Mouse (Mus musculus): ENCODE measurements around the gene Lcn2. TPM values are rescaled to one million over a fixed set of nuclear protein-coding genes. Genes with fewer than 3 reads are reported as not detected.

The Lcn2 gene
- total and polyA plus RNA-seq, 3 experiments = not detected

- Histone ChIP-seq H3K4me1 (ENCODE audit: control insufficient read depth in 1 of 2, insufficient read depth in 2 of 2) (peaks cover 2 to 9% of the 10 kb centered on the region in 2 experiments; a peak in 3 of 4 replicates), H3K9ac (ENCODE audit: insufficient read depth, low read depth) (no peak overlapping the region), H3K9me3 (replicated peaks; ENCODE audit: low read length) (no peaks in the 10 kb centered on the region), H3K4me3 (replicated peaks in 1 of 3; ENCODE audit: low read depth in 2 of 3, low read length in 2 of 3, poor library complexity in 1 of 3) (no peak overlapping the region), H3K27me3 (replicated peaks) (peaks cover 62% of the 10 kb centered on the region), H3K4me2 (ENCODE audit: insufficient read depth, low read depth, poor library complexity, severe bottlenecking) (no peak overlapping the region), H3K27ac (ENCODE audit: insufficient read depth, low read depth) (no peak overlapping the region), H3K79me2 (replicated peaks; ENCODE audit: control insufficient read depth, extremely low read depth, insufficient read depth, poor library complexity, severe bottlenecking) (no peaks in the 10 kb centered on the region), H3K36me3 (replicated peaks in 1 of 2; ENCODE audit: control insufficient read depth in 1 of 2, insufficient read depth in 1 of 2, low read length in 1 of 2) (no peaks in the 10 kb centered on the region)
- DNase-seq (ENCODE audit: extremely low read depth) = no peak
- in situ Hi-C loops (cut with MboI; ENCODE audit: low pct_ligation_motif_present, low pct_unique_long_range_greater_than_20kb, low sequenced_read_pairs) = no loop called here
- no peak for TF ChIP-seq BHLHE40 (IDR thresholded peaks at IDR 0.05; ENCODE audit: low read depth, low read length)
- TF ChIP-seq SMC3 (IDR thresholded peaks at IDR 0.05; ENCODE audit: low read depth, low read length) = no peak
- no peak for TF ChIP-seq CHD2 (IDR thresholded peaks at IDR 0.05; ENCODE audit: low read length)
- no peak for TF ChIP-seq NELFE (IDR thresholded peaks at IDR 0.05; ENCODE audit: low read depth, low read length)
- no peak for TF ChIP-seq MYC (IDR thresholded peaks at IDR 0.05; ENCODE audit: low read depth, low read length)
- no peak for TF ChIP-seq ZNF384 (IDR thresholded peaks at IDR 0.05; ENCODE audit: low read depth, low read length)
- TF ChIP-seq JUND (conservative IDR thresholded peaks at IDR 0.05; ENCODE audit: low read depth, low read length) = no peak
- no peak for TF ChIP-seq USF2 (conservative IDR thresholded peaks at IDR 0.05; ENCODE audit: low read depth, low read length)
- no peak for TF ChIP-seq EP300 (IDR thresholded peaks at IDR 0.05; ENCODE audit: low read length)
- no peak for TF ChIP-seq SIN3A (IDR thresholded peaks at IDR 0.05; ENCODE audit: low read length)
- no peak for TF ChIP-seq POLR2A (IDR thresholded peaks at IDR 0.05; ENCODE audit: low read depth, low read length)
- TF ChIP-seq POLR2AphosphoS2 (IDR thresholded peaks at IDR 0.05; ENCODE audit: low read depth, low read length) = no peak
- TF ChIP-seq CHD1 (IDR thresholded peaks at IDR 0.05; ENCODE audit: low read depth, low read length) = no peak
- TF ChIP-seq RCOR1 (conservative IDR thresholded peaks at IDR 0.05; ENCODE audit: low read depth, low read length) = no peak
- dilution Hi-C loops (cut with MboI; ENCODE audit: extremely low pct_ligation_motif_present, extremely low pct_unique_long_range_greater_than_20kb, low sequenced_read_pairs) = no loop called here
These were observed 30.3 kb downstream of the Lcn2 start for GRCm38 (mm10) chr2:32357710-32358109.

DNA sequence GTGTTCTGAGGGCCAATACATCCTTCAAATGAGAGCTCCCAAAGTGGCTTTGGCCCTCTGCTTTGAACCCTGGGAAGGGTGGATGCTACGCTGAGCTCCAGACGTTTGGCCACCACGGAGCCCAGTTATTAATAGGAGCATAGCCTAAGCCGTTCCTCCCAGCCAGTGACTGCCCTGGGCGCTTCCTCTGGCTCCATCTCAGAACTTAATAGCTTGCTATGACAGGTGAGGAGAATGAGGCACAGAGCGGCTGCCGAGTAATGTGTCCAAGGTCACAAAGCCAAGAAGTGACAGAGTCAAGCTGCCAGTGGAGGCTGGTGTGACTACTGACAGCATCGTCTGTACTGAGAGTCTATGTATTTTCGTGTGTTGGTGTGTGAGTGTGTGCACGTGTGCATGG lies 31.8 kb downstream of the Lcn2 start:
- DNase-seq (ENCODE audit: extremely low read depth) = no peak
- in situ Hi-C loops (cut with MboI; ENCODE audit: low pct_ligation_motif_present, low pct_unique_long_range_greater_than_20kb, low sequenced_read_pairs) (no loop called here), dilution Hi-C loops (cut with MboI; ENCODE audit: extremely low pct_ligation_motif_present, extremely low pct_unique_long_range_greater_than_20kb, low sequenced_read_pairs) (no loop called here)

More for the DNA sequence above, 31.8 kb downstream of the Lcn2 start:
- Histone ChIP-seq H3K9me3 (replicated peaks; ENCODE audit: low read length) (no peaks in the 10 kb centered on the region), H3K27ac (ENCODE audit: insufficient read depth, low read depth) (no peak overlapping the region), H3K9ac (ENCODE audit: insufficient read depth, low read depth) (no peak overlapping the region), H3K36me3 (replicated peaks in 1 of 2; ENCODE audit: control insufficient read depth in 1 of 2, insufficient read depth in 1 of 2, low read length in 1 of 2) (no peaks in the 10 kb centered on the region), H3K27me3 (replicated peaks) (peaks cover 70% of the 10 kb centered on the region), H3K4me3 (replicated peaks in 1 of 3; ENCODE audit: low read depth in 2 of 3, low read length in 2 of 3, poor library complexity in 1 of 3) (no peak overlapping the region), H3K79me2 (replicated peaks; ENCODE audit: control insufficient read depth, extremely low read depth, insufficient read depth, poor library complexity, severe bottlenecking) (no peaks in the 10 kb centered on the region), H3K4me1 (ENCODE audit: control insufficient read depth in 1 of 2, insufficient read depth in 2 of 2) (peaks cover 7 to 16% of the 10 kb centered on the region in 2 experiments), H3K4me2 (ENCODE audit: insufficient read depth, low read depth, poor library complexity, severe bottlenecking) (no peak overlapping the region)
- no peak for TF ChIP-seq NELFE (IDR thresholded peaks at IDR 0.05; ENCODE audit: low read depth, low read length)
- TF ChIP-seq MAFK (IDR thresholded peaks at IDR 0.05; ENCODE audit: insufficient replicate concordance, low read length) = no peak
- no peak for TF ChIP-seq USF1 (IDR thresholded peaks at IDR 0.05; ENCODE audit: low read depth, low read length)
- no peak for TF ChIP-seq UBTF (IDR thresholded peaks at IDR 0.05; ENCODE audit: low read depth, low read length)
- no peak for TF ChIP-seq POLR2AphosphoS2 (IDR thresholded peaks at IDR 0.05; ENCODE audit: low read depth, low read length)
- no peak for TF ChIP-seq ZC3H11A (IDR thresholded peaks at IDR 0.05; ENCODE audit: low read depth, low read length)
- no peak for TF ChIP-seq CHD1 (IDR thresholded peaks at IDR 0.05; ENCODE audit: low read depth, low read length)
